Mouse (Mus musculus): ENCODE measurements around the gene Ccdc130. TPM values are rescaled to one million over a fixed set of nuclear protein-coding genes. Genes with fewer than 3 reads are reported as not detected.

The Ccdc130 gene
- 10 to 100 TPM; 39.1 to 48.4 TPM for polyA plus RNA-seq (2017; shearing (Covaris generic))

DNA sequence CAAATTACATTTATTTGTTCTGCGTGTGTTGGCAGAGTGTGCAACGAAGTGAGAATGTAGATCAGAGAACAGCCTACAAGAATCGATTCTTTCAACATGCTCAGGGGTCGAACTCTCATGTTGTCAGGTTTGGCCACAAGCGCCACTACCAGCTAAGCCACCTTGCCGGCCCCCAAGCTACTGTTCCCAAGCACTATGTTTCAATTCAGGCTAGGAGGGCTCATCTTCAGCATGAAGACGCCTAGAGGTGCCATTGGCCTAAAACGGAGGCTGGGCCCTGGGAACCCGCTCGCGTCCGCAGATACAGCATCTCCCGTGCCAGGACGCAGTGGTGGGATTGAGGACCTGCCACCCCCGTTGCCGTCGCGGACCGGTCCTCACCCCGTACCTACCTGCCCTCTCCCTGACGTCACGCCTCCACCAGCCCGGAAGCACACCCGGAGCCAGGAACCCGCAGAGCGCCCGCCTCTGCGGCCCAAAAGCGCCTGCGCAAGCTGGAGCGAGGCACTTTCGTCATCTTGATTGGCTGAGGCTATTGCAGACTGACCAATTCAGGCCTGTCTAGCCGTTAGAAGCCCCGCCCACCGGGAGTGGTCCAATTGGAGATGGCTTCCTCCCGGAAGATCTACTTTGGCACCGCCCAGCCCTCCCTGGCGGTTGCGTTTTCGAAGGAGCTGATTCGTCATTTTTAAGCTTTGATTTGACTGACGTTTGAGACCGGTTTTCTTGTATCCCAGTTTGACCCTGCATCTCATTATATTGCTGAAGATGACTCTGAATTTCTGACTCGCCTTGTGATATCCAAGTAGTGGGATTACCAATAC, at the start of gene Ccdc130:
Gene Ccdc130 (minus strand): TSS at position 431 of the 824 bp plus-strand sequence.

DNA sequence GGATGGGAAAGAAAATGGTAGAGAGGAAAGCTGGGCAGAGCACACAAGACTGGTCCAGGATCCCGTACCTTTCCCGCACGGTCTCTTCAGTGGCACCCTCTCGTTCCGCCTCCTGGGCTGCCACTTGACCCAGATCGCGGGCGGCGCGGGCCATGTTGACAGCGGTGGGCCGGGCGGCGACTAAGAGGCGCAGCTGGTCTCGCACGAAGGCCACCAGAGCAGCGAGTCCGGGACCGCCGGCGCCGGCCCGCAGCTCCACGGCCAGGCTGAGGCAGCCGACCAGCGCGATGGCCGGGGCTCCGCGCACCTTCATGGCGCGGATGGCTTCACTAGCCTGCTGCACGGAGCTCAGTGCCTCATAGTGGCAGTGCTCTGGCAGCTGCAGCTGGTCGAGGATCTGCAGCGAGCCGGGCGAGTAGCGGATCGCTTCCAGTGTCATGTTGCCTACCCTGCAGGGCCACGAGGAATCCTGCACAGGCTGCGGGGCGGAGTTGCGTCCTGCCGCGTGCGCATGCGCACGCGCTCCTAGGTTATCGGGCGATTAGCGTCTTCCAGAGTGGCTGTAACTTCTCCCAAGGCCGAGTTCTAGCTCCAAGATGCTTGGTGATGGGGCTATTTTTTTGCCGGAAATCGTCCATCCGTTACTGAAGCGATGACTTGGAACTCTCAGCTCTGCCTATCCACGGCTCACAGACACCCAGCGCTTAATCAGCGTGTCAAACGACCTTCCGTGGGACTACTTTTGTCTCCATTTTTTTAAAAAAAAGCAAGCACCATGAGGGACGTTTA, 13.2 kb downstream of the Ccdc130 start, which contains the start of gene Mri1:
Gene Mri1 (minus strand): TSS at position 505 of the 789 bp plus-strand sequence.

DNA sequence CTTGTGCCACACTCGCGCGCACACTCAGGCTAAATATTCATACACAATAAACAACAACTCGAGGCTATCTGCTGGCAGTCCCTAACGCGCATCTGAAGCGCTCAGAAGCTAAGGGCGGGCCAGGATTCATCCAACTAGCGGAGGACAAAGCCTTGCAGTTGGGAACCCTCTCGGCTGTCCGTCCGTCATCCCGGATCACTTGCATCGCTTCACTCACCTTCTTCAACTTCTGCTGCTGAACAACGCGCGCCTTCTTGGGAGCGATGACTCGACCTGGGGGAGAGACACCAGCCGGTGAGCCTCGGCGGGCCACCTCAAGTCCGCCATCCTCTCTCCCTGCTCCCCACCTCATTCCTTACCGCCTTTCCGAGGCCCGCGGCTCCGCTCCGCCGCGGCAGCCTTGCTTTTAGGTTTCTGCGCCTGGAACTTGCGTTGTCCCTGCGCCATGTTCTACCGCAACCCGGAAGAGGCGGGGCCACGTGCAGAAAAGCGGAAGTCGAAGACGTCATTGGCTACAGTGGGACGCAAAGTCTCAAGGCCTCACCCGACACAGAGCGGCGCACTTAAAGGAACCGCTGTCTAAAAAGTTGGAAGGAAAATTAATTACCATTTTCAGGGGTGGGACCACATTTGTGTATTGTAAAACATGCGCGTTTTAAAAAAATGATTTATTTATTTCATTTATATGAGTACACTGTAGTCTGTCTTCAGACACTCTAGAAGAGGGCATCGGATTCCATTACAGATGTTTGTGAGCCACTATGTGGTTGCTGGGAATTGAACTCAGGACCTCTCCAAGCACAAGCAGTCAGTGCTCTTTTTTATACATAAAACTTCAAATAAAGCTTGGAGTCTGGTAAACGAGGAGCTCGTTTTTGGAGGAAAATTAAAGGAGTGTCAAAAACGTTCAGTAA, 20.7 kb downstream of the Ccdc130 start, which contains the start of gene D8Ertd738e:
Gene D8Ertd738e (minus strand): TSS at position 463 of the 914 bp plus-strand sequence.

DNA sequence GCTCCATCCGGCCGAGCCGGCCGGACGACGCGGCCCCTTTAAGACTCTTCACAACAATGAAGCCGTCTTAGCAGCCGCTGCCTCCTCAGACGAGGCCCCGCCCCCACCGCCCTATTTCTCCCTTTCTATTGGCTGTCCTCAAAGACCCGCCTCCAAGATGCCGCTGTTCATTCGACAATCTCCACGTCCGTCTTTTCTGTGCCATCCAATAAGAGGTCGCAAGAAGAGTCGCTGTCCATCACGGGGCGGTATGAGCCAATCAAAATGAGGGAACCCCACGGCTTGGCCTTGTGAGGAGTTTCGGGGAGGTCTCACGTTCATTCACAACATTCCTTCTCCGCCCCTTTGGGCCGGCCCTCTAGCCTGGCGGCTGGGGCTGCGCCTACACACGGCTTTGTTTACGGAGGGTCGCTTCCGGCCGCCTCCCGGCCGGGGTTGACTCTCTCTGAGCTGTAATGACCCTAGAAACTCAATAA, 33.1 kb downstream of the Ccdc130 start, which contains the start of gene Zswim4:
Gene Zswim4 (minus strand): TSS at position 58 of the 476 bp plus-strand sequence.

Other genes with a start within 250 kb of the Ccdc130 start
- gene Palm3, start 248.9 kb downstream of the Ccdc130 start, polyA plus RNA-seq (2017; shearing (Covaris generic)), result 10 to 100 TPM; 11.3 to 13.7 TPM
- 100 to 1,000 TPM; 365 to 373 TPM for gene Il27ra, start 227.8 kb downstream of the Ccdc130 start, polyA plus RNA-seq (2017; shearing (Covaris generic))
- gene Rln3, start 225.4 kb downstream of the Ccdc130 start, polyA plus RNA-seq (2017; shearing (Covaris generic)), result 100 to 1,000 TPM in 1 of 2 experiments, 10 to 100 TPM in 1; 65.5 to 209 TPM
- gene Gm10643, start 205.2 kb downstream of the Ccdc130 start, polyA plus RNA-seq (2017; shearing (Covaris generic)), result 1 to 10 TPM; 2.0 to 3.5 TPM
- gene Rfx1, start 203.5 kb downstream of the Ccdc130 start, polyA plus RNA-seq (2017; shearing (Covaris generic)), result 10 to 100 TPM; 23.1 to 37.3 TPM
- 10 to 100 TPM; 28.6 to 31.3 TPM for gene Dcaf15, start 165.6 kb downstream of the Ccdc130 start, polyA plus RNA-seq (2017; shearing (Covaris generic))
- gene Podnl1, start 144.4 kb downstream of the Ccdc130 start, polyA plus RNA-seq (2017; shearing (Covaris generic)), result 10 to 100 TPM; 21.0 to 24.1 TPM
- gene Cc2d1a, start 122.4 kb downstream of the Ccdc130 start, polyA plus RNA-seq (2017; shearing (Covaris generic)), result 10 to 100 TPM; 42.3 to 51.2 TPM
- 1 to 10 TPM; 1.5 to 1.8 TPM for gene 4930432K21Rik, start 122.4 kb downstream of the Ccdc130 start, polyA plus RNA-seq (2017; shearing (Covaris generic))
- gene Nanos3, start 85.2 kb downstream of the Ccdc130 start, polyA plus RNA-seq (2017; shearing (Covaris generic)), result 1 to 10 TPM in 1 of 2 experiments, under 1 TPM in 1; 0.90 to 3.7 TPM
- gene Zswim4, start 33.3 kb downstream of the Ccdc130 start, polyA plus RNA-seq (2017; shearing (Covaris generic)), result 10 to 100 TPM; 14.8 to 16.2 TPM
- 100 to 1,000 TPM; 221 to 259 TPM for gene D8Ertd738e, start 20.7 kb downstream of the Ccdc130 start, polyA plus RNA-seq (2017; shearing (Covaris generic))
- gene Mri1, start 13.1 kb downstream of the Ccdc130 start, polyA plus RNA-seq (2017; shearing (Covaris generic)), result 100 to 1,000 TPM in 1 of 2 experiments, 10 to 100 TPM in 1; 98.0 to 107 TPM
- gene Cacna1a, start 118.1 kb upstream of the Ccdc130 start, polyA plus RNA-seq (2017; shearing (Covaris generic)), result 10 to 100 TPM; 10.1 to 12.7 TPM